Mouse (Mus musculus): Measurements from ENCODE around the gene Gm9758.
"Not testable (repeated sequence)": the region's sequence is repeated elsewhere in the genome, so short reads cannot be mapped to it uniquely, and the experiment has no call there.

DNA sequence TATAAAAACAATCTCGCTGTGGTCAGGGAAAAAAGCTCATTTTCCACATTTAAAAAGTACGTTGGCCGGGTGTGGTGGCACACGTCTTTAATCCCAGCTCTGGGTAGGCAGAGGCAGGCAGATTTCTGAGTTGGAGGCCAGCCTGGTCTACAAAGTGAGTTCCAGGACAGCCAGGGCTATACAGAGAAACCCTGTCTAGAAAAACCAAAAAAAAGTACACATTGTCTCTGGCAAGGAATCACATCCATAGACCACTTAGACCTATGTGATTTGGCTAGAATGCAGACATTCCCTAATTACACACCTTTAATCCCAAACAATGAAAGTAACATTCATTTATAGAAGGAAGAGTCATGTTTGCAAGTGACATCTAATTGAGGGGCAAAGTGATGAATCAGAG is 46.8 kb upstream of the Gm9758 start:
- TF ChIP-seq CTCF (IDR thresholded peaks at IDR 0.05; ENCODE audit: insufficient read depth, low read length); POLR2A (IDR thresholded peaks at IDR 0.05; ENCODE audit: borderline replicate concordance, extremely low read depth, low read depth, low read length): not testable (repeated sequence)

Measured in lung, adult 2 months (tissue).